Mouse (Mus musculus): ENCODE measurements at regions not wholly inside any gene's neighbourhood (a gene's known extent, or its start where the extent isn't known, plus 50 kb on each side); places are given as distances from the start of the nearest gene placed in this dataset.

GRCm38 (mm10) chr5:54411275-54411904 lies 413.1 kb downstream of the Stim2 start:
- no peaks in the 10 kb centered on the region for H3K27me3 ChIP-seq (ENCODE audit: control insufficient read depth, insufficient read depth, low read length)
- no peak overlapping the region for H3K4me3 ChIP-seq (ENCODE audit: low read depth, low read length)
- no peak overlapping the region for H3K4me2 ChIP-seq (ENCODE audit: low read depth)
- no peaks in the 10 kb centered on the region for H3K9me3 ChIP-seq (ENCODE audit: control insufficient read depth, low read length)
- no peak overlapping the region for H3K9ac ChIP-seq (ENCODE audit: low read length)
- H3K27ac ChIP-seq (ENCODE audit: low read depth, low read length): no peak overlapping the region
- 52% methylated on average over 5 of the region's 5 CpGs for WGBS
- ATAC-seq (ENCODE audit: insufficient read depth, low FRiP score, low TSS enrichment) (peak; percentile 69; the same call in 1 of the 2 replicates), DNase-seq (ENCODE audit: low spot score) (no peak)
- H3K36me3 ChIP-seq (ENCODE audit: control insufficient read depth, insufficient read depth, low read length): no peaks in the 10 kb centered on the region
- H3K4me1 ChIP-seq (ENCODE audit: control insufficient read depth, insufficient read depth, low read length): no peaks in the 10 kb centered on the region

- 52% methylated on average over 5 of the region's 5 CpGs for WGBS
- ATAC-seq (ENCODE audit: insufficient read depth, low FRiP score, low TSS enrichment) (no peak), DNase-seq (ENCODE audit: low spot score) (no peak)
- Histone ChIP-seq H3K27me3 (ENCODE audit: control insufficient read depth, insufficient read depth, low read length) (no peaks in the 10 kb centered on the region), H3K4me3 (ENCODE audit: low read depth, low read length) (no peak overlapping the region), H3K9ac (ENCODE audit: low read length) (no peak overlapping the region), H3K4me2 (ENCODE audit: low read depth) (no peak overlapping the region), H3K36me3 (ENCODE audit: control insufficient read depth, insufficient read depth, low read length) (no peaks in the 10 kb centered on the region), H3K4me1 (ENCODE audit: control insufficient read depth, insufficient read depth, low read length) (no peaks in the 10 kb centered on the region), H3K9me3 (ENCODE audit: control insufficient read depth, low read length) (no peaks in the 10 kb centered on the region), H3K27ac (ENCODE audit: low read depth, low read length) (no peak overlapping the region)
Measured at GRCm38 (mm10) chr5:54419811-54420470, 421.6 kb downstream of the Stim2 start.

GRCm38 (mm10) chr5:54439286-54439685 lies 441.0 kb downstream of the Stim2 start:
- no peaks in the 10 kb centered on the region for H3K9me3 ChIP-seq (ENCODE audit: control insufficient read depth, low read length)
- H3K4me2 ChIP-seq (ENCODE audit: low read depth): no peak overlapping the region
- no peak overlapping the region for H3K9ac ChIP-seq (ENCODE audit: low read length)
- H3K4me3 ChIP-seq (ENCODE audit: low read depth, low read length): no peak overlapping the region
- H3K27me3 ChIP-seq (ENCODE audit: control insufficient read depth, insufficient read depth, low read length): no peaks in the 10 kb centered on the region
- WGBS: 82% methylated on average over 1 of the region's 1 CpGs
- no peaks in the 10 kb centered on the region for H3K4me1 ChIP-seq (ENCODE audit: control insufficient read depth, insufficient read depth, low read length)
- no peaks in the 10 kb centered on the region for H3K36me3 ChIP-seq (ENCODE audit: control insufficient read depth, insufficient read depth, low read length)
- ATAC-seq (ENCODE audit: insufficient read depth, low FRiP score, low TSS enrichment) (no peak), DNase-seq (ENCODE audit: low spot score) (no peak)
- H3K27ac ChIP-seq (ENCODE audit: low read depth, low read length): no peak overlapping the region

- Histone ChIP-seq H3K27me3 (ENCODE audit: control insufficient read depth, insufficient read depth, low read length) (no peaks in the 10 kb centered on the region), H3K4me2 (ENCODE audit: low read depth) (no peak overlapping the region), H3K4me3 (ENCODE audit: low read depth, low read length) (no peak overlapping the region), H3K4me1 (ENCODE audit: control insufficient read depth, insufficient read depth, low read length) (no peaks in the 10 kb centered on the region), H3K36me3 (ENCODE audit: control insufficient read depth, insufficient read depth, low read length) (no peaks in the 10 kb centered on the region), H3K9ac (ENCODE audit: low read length) (no peak overlapping the region), H3K9me3 (ENCODE audit: control insufficient read depth, low read length) (no peaks in the 10 kb centered on the region), H3K27ac (ENCODE audit: low read depth, low read length) (no peak overlapping the region)
- ATAC-seq (ENCODE audit: insufficient read depth, low FRiP score, low TSS enrichment): no peak
- 45% methylated on average over 6 of the region's 6 CpGs for WGBS
- no peak for DNase-seq (ENCODE audit: low spot score)
Measured at GRCm38 (mm10) chr5:54440794-54441447, 442.6 kb downstream of the Stim2 start.

- DNase-seq (ENCODE audit: low spot score): no peak
- no peaks in the 10 kb centered on the region for H3K9me3 ChIP-seq (ENCODE audit: control insufficient read depth, low read length)
- H3K27ac ChIP-seq (ENCODE audit: low read depth, low read length): no peak overlapping the region
- H3K36me3 ChIP-seq (ENCODE audit: control insufficient read depth, insufficient read depth, low read length): no peaks in the 10 kb centered on the region
- H3K4me1 ChIP-seq (ENCODE audit: control insufficient read depth, insufficient read depth, low read length): no peaks in the 10 kb centered on the region
- H3K9ac ChIP-seq (ENCODE audit: low read length): no peak overlapping the region
- H3K27me3 ChIP-seq (ENCODE audit: control insufficient read depth, insufficient read depth, low read length): no peaks in the 10 kb centered on the region
- WGBS: 80% methylated on average over 4 of the region's 4 CpGs
- H3K4me3 ChIP-seq (ENCODE audit: low read depth, low read length): no peak overlapping the region
- H3K4me2 ChIP-seq (ENCODE audit: low read depth): no peak overlapping the region
- ATAC-seq (ENCODE audit: insufficient read depth, low FRiP score, low TSS enrichment): no peak
Measured at GRCm38 (mm10) chr5:54441598-54441997, 443.3 kb downstream of the Stim2 start.

- ATAC-seq (ENCODE audit: insufficient read depth, low FRiP score, low TSS enrichment): no peak
- H3K4me3 ChIP-seq (ENCODE audit: low read depth, low read length): no peak overlapping the region
- no peak for DNase-seq (ENCODE audit: low spot score)
- no peak overlapping the region for H3K27ac ChIP-seq (ENCODE audit: low read depth, low read length)
- no peaks in the 10 kb centered on the region for H3K9me3 ChIP-seq (ENCODE audit: control insufficient read depth, low read length)
- H3K4me1 ChIP-seq (ENCODE audit: control insufficient read depth, insufficient read depth, low read length): no peaks in the 10 kb centered on the region
- no peak overlapping the region for H3K9ac ChIP-seq (ENCODE audit: low read length)
- no peaks in the 10 kb centered on the region for H3K36me3 ChIP-seq (ENCODE audit: control insufficient read depth, insufficient read depth, low read length)
- H3K27me3 ChIP-seq (ENCODE audit: control insufficient read depth, insufficient read depth, low read length): no peaks in the 10 kb centered on the region
- H3K4me2 ChIP-seq (ENCODE audit: low read depth): no peak overlapping the region
- 87% methylated on average over 1 of the region's 1 CpGs for WGBS
Measured at GRCm38 (mm10) chr5:54483916-54484315, 485.6 kb downstream of the Stim2 start.
